Mouse (Mus musculus) limb, embryonic 14.5 days (tissue): ENCODE results near the gene Hspa2. TPM values are rescaled to one million over a fixed set of nuclear protein-coding genes. Genes with fewer than 3 reads are reported as not detected.

Experiments used
- ATAC-seq: fragments of 200-750 bp; cut with Nextera tagmentation; 2 replicates; pipeline ENCODE4 v1.8.0; 2017; ENCODE audit warnings: low read depth, moderate number of reproducible peaks, moderate TSS enrichment; ENCODE audit not compliant: low FRiP score
- DNase-seq: peaks from one replicate; pipeline ENCODE4 v3.0.0-alpha.2; 2015; ENCODE audit warnings: low spot score
- H3K27ac ChIP-seq: fragments of 300-500 bp; sonication (generic); replicated peaks from 2 replicates; pipeline ENCODE4 v1.5.1; 2014; ENCODE audit warnings: low read depth, mild to moderate bottlenecking, low read length, moderate library complexity, mixed read lengths
- H3K27me3 ChIP-seq: fragments of 300-500 bp; sonication (generic); 2 replicates; pipeline ENCODE4 v1.6.1; 2014; ENCODE audit warnings: low read length, mixed read lengths; ENCODE audit not compliant: control insufficient read depth, insufficient read depth
- H3K36me3 ChIP-seq: fragments of 300-500 bp; sonication (generic); 2 replicates; pipeline ENCODE4 v1.6.1; 2014; ENCODE audit warnings: mild to moderate bottlenecking, low read length, moderate library complexity, mixed read lengths; ENCODE audit not compliant: control insufficient read depth, insufficient read depth
- H3K4me1 ChIP-seq: fragments of 300-500 bp; sonication (generic); 2 replicates; pipeline ENCODE4 v1.6.1; 2014; ENCODE audit warnings: antibody characterized with exemption, low read length, mixed read lengths; ENCODE audit not compliant: control insufficient read depth, insufficient read depth
- H3K4me2 ChIP-seq: fragments of 300-500 bp; sonication (generic); replicated peaks from 2 replicates; pipeline ENCODE4 v1.6.1; 2014; ENCODE audit warnings: low read depth, mild to moderate bottlenecking, low read length, moderate library complexity; ENCODE audit not compliant: severe bottlenecking
- H3K4me3 ChIP-seq: fragments of 300-500 bp; sonication (generic); replicated peaks from 2 replicates; pipeline ENCODE4 v1.5.1; 2014; ENCODE audit warnings: low read length
- H3K9ac ChIP-seq: fragments of 300-500 bp; sonication (generic); 2 replicates; pipeline ENCODE4 v1.6.1; 2014; ENCODE audit warnings: mild to moderate bottlenecking, low read depth, low read length, moderate library complexity; ENCODE audit not compliant: severe bottlenecking
- H3K9me3 ChIP-seq: fragments of 300-500 bp; sonication (generic); 2 replicates; pipeline ENCODE4 v1.6.1; 2016; ENCODE audit warnings: low read length; ENCODE audit not compliant: control insufficient read depth
- POLR2A ChIP-seq: fragments of 200-500 bp; IDR thresholded peaks from 2 replicates; pipeline ENCODE4 v1.8.0; 2012; ENCODE audit warnings: inconsistent platforms, mild to moderate bottlenecking, moderate library complexity, borderline replicate concordance; ENCODE audit not compliant: insufficient read depth, insufficient read length; ENCODE audit errors: extremely low read depth
- WGBS: fragments of 180-500 bp; shearing (Covaris S2); extraction: QIAGEN DNeasy Blood & Tissue Kit; methylation state at CpG from one replicate; pipeline ENCODE4 v1.1.7; 2014; 5-methylcytosine and 5-hydroxymethylcytosine counted together
- polyA plus RNA-seq, 2 experiments: library from polyadenylated mRNA; depleted of rRNA in 1 of 2; stranded (reverse) in 1 of 2; unstranded in 1 of 2; fragments of >200 nt; fragmentation: Nextera tagmentation in 1 of 2; extraction: Ambion mirVana in 1 of 2; gene quantifications; 2 replicates each; pipeline versions ENCODE4 v1.2.1 to v1.2.3; 2012 to 2014

The Hspa2 gene
- polyA plus RNA-seq, 2 experiments = 6.7 to 7.7 TPM

- 89% methylated on average over 7 of the region's 7 CpGs for WGBS
- Histone ChIP-seq H3K4me2 (no peak overlapping the region), H3K4me1 (peaks cover 2% of the 10 kb centered on the region; the same call in 1 of the 2 replicates), H3K27me3 (no peaks in the 10 kb centered on the region), H3K9me3 (no peaks in the 10 kb centered on the region), H3K27ac (no peak overlapping the region), H3K4me3 (no peak overlapping the region), H3K36me3 (peaks cover under 1% of the 10 kb centered on the region; the same call in 1 of the 2 replicates), H3K9ac (no peak overlapping the region)
- no peak for TF ChIP-seq POLR2A
- DNase-seq = no peak
- no peak for ATAC-seq
Measured at GRCm38 (mm10) chr12:76380151-76380550, 23.8 kb upstream of the Hspa2 start.

- Histone ChIP-seq H3K4me3 (no peak overlapping the region), H3K27me3 (no peaks in the 10 kb centered on the region), H3K4me1 (no peaks in the 10 kb centered on the region), H3K9me3 (no peaks in the 10 kb centered on the region), H3K4me2 (no peak overlapping the region), H3K9ac (no peak overlapping the region), H3K27ac (no peak overlapping the region), H3K36me3 (peaks cover 29% of the 10 kb centered on the region)
- 92% methylated on average over 8 of the region's 8 CpGs for whole genome bisulfite sequencing
- no peak for TF ChIP-seq POLR2A
- ATAC-seq (no peak), DNase-seq (no peak)
Measured at GRCm38 (mm10) chr12:76385342-76385741, 18.6 kb upstream of the Hspa2 start.

GRCm38 (mm10) chr12:76388794-76389193 is 15.2 kb upstream of the Hspa2 start:
- Histone ChIP-seq H3K9me3 (no peaks in the 10 kb centered on the region), H3K27me3 (no peaks in the 10 kb centered on the region), H3K9ac (no peak overlapping the region), H3K4me2 (no peak overlapping the region), H3K27ac (no peak overlapping the region), H3K4me3 (no peak overlapping the region), H3K4me1 (no peaks in the 10 kb centered on the region), H3K36me3 (peaks cover 35% of the 10 kb centered on the region)
- ATAC-seq = no peak
- WGBS = 90% methylated on average over 11 of the region's 11 CpGs
- no peak for TF ChIP-seq POLR2A
- no peak for DNase-seq

- Histone ChIP-seq H3K9ac (no peak overlapping the region), H3K9me3 (no peaks in the 10 kb centered on the region), H3K36me3 (peaks cover 24% of the 10 kb centered on the region), H3K27me3 (no peaks in the 10 kb centered on the region), H3K4me1 (no peaks in the 10 kb centered on the region), H3K4me2 (no peak overlapping the region), H3K27ac (no peak overlapping the region), H3K4me3 (no peak overlapping the region)
- TF ChIP-seq POLR2A = no peak
- ATAC-seq = no peak
- no peak for DNase-seq
- WGBS = 75% methylated on average over 3 of the region's 3 CpGs
Measured at GRCm38 (mm10) chr12:76391595-76392271, 12.2 kb upstream of the Hspa2 start.

GRCm38 (mm10) chr12:76392979-76393378 is 11.0 kb upstream of the Hspa2 start:
- Histone ChIP-seq H3K4me1 (no peaks in the 10 kb centered on the region), H3K9me3 (no peaks in the 10 kb centered on the region), H3K4me2 (no peak overlapping the region), H3K9ac (no peak overlapping the region), H3K4me3 (no peak overlapping the region), H3K36me3 (peaks cover 19% of the 10 kb centered on the region), H3K27me3 (no peaks in the 10 kb centered on the region), H3K27ac (no peak overlapping the region)
- DNase-seq (no peak), ATAC-seq (no peak)
- 84% methylated on average over 5 of the region's 5 CpGs for WGBS
- no peak for TF ChIP-seq POLR2A
